Mouse (Mus musculus): Measurements from ENCODE around the gene Atoh8. TPM values are rescaled to one million over a fixed set of nuclear protein-coding genes. Genes with fewer than 3 reads are reported as not detected.

Atoh8 gene
- polyA plus RNA-seq, 1 experiment, result 34.4 TPM

DNA sequence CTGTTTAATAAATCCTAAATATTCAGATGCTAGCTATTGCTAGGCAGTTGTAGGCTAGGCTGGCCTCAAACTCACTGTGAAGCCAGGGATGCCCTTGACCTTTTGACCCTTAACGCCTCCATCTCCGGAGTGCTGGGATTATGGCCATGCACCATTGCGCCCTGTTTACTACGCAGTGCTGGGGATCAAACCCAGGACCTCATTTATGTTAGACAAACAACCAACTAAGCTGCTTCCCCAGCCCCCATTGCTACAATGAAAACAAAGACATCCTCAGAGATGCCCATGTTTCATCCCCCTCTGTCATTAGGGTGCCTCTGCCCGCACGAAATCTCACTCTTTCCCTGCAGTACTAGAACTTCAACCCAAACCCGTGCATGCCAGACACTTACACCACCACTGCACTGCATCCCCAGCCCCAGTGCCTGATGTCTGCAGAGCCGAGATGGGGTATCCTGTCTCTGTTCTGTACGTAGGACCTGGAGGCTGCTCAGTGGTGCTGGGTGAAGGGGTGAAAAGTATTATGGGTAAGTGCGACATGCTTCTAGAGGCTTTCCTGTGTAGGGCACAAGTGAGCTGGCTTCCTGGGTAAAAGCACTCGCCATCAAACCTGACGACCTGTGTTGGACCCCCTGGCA lies 26.4 kb upstream of the Atoh8 start:
- Histone ChIP-seq H3K4me3 (ENCODE audit: insufficient read depth, poor library complexity, severe bottlenecking) (no peak overlapping the region), H3K79me3 (ENCODE audit: low read depth) (no peaks in the 10 kb centered on the region), H3K36me3 (ENCODE audit: control insufficient read depth, insufficient read depth) (no peaks in the 10 kb centered on the region), H3K79me2 (ENCODE audit: control insufficient read depth, insufficient read depth) (no peaks in the 10 kb centered on the region), H3ac (ENCODE audit: control insufficient read depth, insufficient read length, low read depth) (no peak overlapping the region), H3K27me3 (ENCODE audit: control insufficient read depth, insufficient read depth, insufficient read length) (no peaks in the 10 kb centered on the region)
- TF ChIP-seq MYOD1 (IDR thresholded peaks at IDR 0.05; ENCODE audit: control insufficient read depth, insufficient read length, low read depth) (no peak), FOSL1 (IDR thresholded peaks at IDR 0.05; ENCODE audit: insufficient read depth, low read length, poor library complexity, severe bottlenecking) (no peak), CEBPB (IDR thresholded peaks at IDR 0.05; ENCODE audit: low read depth) (no peak), CTCF (IDR thresholded peaks at IDR 0.05; ENCODE audit: control insufficient read depth, insufficient read depth, insufficient read length) (no peak), USF1 (IDR thresholded peaks at IDR 0.05; ENCODE audit: low read depth) (no peak), MYOG (IDR thresholded peaks at IDR 0.05; ENCODE audit: control insufficient read depth, extremely low read depth, insufficient read length) (no peak)

DNA sequence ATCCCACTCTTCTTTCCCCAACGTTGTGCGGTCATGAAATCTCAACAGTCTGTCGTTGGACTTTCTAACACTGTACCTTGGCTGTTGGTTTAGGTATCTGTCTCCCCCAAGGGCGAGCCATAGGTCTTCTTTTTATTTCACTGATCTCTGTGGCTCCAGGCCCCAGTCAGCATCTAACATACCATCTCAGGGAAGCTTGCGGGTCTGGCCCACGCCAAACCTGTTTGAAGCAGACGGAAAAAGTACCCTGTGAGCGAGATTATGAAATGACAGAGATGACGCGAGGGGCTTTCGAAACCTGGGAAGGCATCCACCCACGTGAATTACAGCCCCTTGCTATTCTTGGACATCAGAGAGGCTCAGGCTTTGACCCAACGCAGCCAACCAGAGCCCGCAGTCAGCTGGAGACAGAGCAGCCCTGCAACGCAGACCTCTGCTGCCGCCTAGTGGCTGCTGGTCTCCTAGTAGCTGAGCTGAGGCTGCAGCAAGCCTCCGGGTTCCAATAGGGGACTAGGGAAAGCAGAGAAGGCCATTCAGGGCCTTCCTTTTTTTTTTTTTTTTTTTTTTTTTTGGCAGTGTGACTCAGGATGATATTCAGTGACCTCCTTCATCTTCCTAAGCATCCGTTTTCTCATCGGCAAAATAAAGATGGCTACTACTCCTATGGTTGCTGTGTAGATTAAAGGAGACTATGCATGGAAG lies 25.8 kb upstream of the Atoh8 start:
- Histone ChIP-seq H3K79me2 (ENCODE audit: control insufficient read depth, insufficient read depth) (no peaks in the 10 kb centered on the region), H3K4me3 (ENCODE audit: insufficient read depth, poor library complexity, severe bottlenecking) (no peak overlapping the region), H3ac (ENCODE audit: control insufficient read depth, insufficient read length, low read depth) (no peak overlapping the region), H3K27me3 (ENCODE audit: control insufficient read depth, insufficient read depth, insufficient read length) (no peaks in the 10 kb centered on the region), H3K79me3 (ENCODE audit: low read depth) (no peaks in the 10 kb centered on the region), H3K36me3 (ENCODE audit: control insufficient read depth, insufficient read depth) (no peaks in the 10 kb centered on the region)
- TF ChIP-seq FOSL1 (IDR thresholded peaks at IDR 0.05; ENCODE audit: insufficient read depth, low read length, poor library complexity, severe bottlenecking), result no peak
- TF ChIP-seq CTCF (IDR thresholded peaks at IDR 0.05; ENCODE audit: control insufficient read depth, insufficient read depth, insufficient read length), result peak; percentile 95

DNA sequence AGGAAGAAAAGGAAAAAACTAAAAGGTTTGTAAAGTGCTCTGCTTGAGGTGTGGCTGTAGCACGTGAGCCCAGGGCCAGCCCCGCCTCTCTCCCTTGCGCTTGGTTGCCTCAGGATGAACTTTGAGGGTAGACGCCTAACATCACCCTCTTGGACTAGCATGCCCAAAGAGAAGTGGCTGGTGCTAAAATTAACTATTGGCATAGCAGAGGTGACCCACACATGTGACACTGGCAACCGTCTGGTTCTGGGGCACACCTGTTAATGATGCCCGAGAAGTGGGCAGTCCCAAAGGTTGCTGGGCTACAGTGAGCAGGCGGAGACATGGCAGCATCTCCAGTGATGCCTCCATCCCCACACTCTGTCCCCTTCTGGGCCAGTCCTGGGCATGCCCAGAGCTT lies 24.1 kb upstream of the Atoh8 start:
- TF ChIP-seq MYOG (IDR thresholded peaks at IDR 0.05; ENCODE audit: control insufficient read depth, extremely low read depth, insufficient read length), result no peak
- TF ChIP-seq MYOD1 (IDR thresholded peaks at IDR 0.05; ENCODE audit: control insufficient read depth, insufficient read length, low read depth), result no peak
- TF ChIP-seq USF1 (IDR thresholded peaks at IDR 0.05; ENCODE audit: low read depth), result no peak
- no peak for TF ChIP-seq CEBPB (IDR thresholded peaks at IDR 0.05; ENCODE audit: low read depth)
- TF ChIP-seq FOSL1 (IDR thresholded peaks at IDR 0.05; ENCODE audit: insufficient read depth, low read length, poor library complexity, severe bottlenecking), result no peak
- TF ChIP-seq MAX (IDR thresholded peaks at IDR 0.05), result no peak
- no peak for TF ChIP-seq CTCF (IDR thresholded peaks at IDR 0.05; ENCODE audit: control insufficient read depth, insufficient read depth, insufficient read length)
- Histone ChIP-seq H3K36me3 (ENCODE audit: control insufficient read depth, insufficient read depth) (no peaks in the 10 kb centered on the region), H3ac (ENCODE audit: control insufficient read depth, insufficient read length, low read depth) (no peak overlapping the region), H3K4me3 (ENCODE audit: insufficient read depth, poor library complexity, severe bottlenecking) (no peak overlapping the region), H3K79me2 (ENCODE audit: control insufficient read depth, insufficient read depth) (no peaks in the 10 kb centered on the region), H3K27me3 (ENCODE audit: control insufficient read depth, insufficient read depth, insufficient read length) (no peaks in the 10 kb centered on the region), H3K79me3 (ENCODE audit: low read depth) (no peaks in the 10 kb centered on the region)

DNA sequence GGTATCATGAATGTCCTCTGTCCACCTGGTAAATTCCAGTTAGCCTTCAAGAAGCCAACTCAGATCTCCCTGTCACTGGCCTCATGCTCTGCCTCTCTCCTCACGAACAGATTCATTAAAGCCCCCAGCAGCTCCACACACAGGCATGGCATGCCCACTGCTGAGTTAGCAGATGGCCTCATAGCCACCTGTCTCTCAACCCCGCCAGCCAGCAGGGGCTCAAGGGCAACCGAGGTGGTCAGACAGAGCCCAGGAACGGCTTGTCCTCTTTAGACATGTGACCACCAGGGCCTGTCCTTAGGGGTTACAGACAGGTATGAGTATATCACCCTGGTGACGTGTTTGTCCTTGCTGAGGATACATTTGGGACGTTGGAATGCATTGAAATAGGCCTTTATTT lies 19.9 kb upstream of the Atoh8 start:
- Histone ChIP-seq H3K4me3 (ENCODE audit: insufficient read depth, poor library complexity, severe bottlenecking) (no peak overlapping the region), H3ac (ENCODE audit: control insufficient read depth, insufficient read length, low read depth) (no peak overlapping the region), H3K79me3 (ENCODE audit: low read depth) (no peaks in the 10 kb centered on the region), H3K27me3 (ENCODE audit: control insufficient read depth, insufficient read depth, insufficient read length) (no peaks in the 10 kb centered on the region), H3K79me2 (ENCODE audit: control insufficient read depth, insufficient read depth) (no peaks in the 10 kb centered on the region), H3K36me3 (ENCODE audit: control insufficient read depth, insufficient read depth) (no peaks in the 10 kb centered on the region)
- TF ChIP-seq FOSL1 (IDR thresholded peaks at IDR 0.05; ENCODE audit: insufficient read depth, low read length, poor library complexity, severe bottlenecking), result no peak
- no peak for TF ChIP-seq MAX (IDR thresholded peaks at IDR 0.05)
- no peak for TF ChIP-seq CTCF (IDR thresholded peaks at IDR 0.05; ENCODE audit: control insufficient read depth, insufficient read depth, insufficient read length)
- no peak for TF ChIP-seq MYOG (IDR thresholded peaks at IDR 0.05; ENCODE audit: control insufficient read depth, extremely low read depth, insufficient read length)
- TF ChIP-seq MYOD1 (IDR thresholded peaks at IDR 0.05; ENCODE audit: control insufficient read depth, insufficient read length, low read depth), result no peak
- no peak for TF ChIP-seq CEBPB (IDR thresholded peaks at IDR 0.05; ENCODE audit: low read depth)
- TF ChIP-seq USF1 (IDR thresholded peaks at IDR 0.05; ENCODE audit: low read depth), result no peak

DNA sequence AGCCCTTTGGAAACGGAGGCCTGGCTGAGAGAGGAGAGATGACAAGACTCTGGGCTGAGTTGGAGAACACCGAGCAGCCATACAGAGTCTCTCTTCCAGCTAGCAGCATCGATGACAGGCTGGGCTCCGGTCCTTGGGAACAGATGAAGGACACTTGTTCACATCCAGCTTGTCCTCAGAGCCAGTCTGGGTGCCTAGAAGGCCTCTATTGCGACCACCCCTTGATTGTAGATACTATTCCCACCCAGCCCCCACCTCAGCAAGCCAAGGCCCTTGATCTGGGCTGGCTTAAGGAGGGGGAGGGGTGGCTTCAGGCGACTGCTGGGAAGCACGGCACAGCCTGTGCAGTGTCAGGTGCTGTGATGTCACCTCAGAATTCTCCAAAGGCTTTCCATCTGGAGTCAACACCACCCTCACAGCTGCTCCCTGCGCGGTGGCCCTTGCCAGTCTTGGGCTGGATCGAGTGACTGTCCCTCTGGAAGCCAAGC lies 19.3 kb upstream of the Atoh8 start:
- H3K79me2 ChIP-seq (ENCODE audit: control insufficient read depth, insufficient read depth), result no peaks in the 10 kb centered on the region
- no peak for TF ChIP-seq MAX (IDR thresholded peaks at IDR 0.05)
- TF ChIP-seq FOSL1 (IDR thresholded peaks at IDR 0.05; ENCODE audit: insufficient read depth, low read length, poor library complexity, severe bottlenecking), result no peak
- TF ChIP-seq MYOD1 (IDR thresholded peaks at IDR 0.05; ENCODE audit: control insufficient read depth, insufficient read length, low read depth), result no peak
- TF ChIP-seq MYOG (IDR thresholded peaks at IDR 0.05; ENCODE audit: control insufficient read depth, extremely low read depth, insufficient read length), result no peak
- TF ChIP-seq USF1 (IDR thresholded peaks at IDR 0.05; ENCODE audit: low read depth), result no peak
- no peak for TF ChIP-seq CTCF (IDR thresholded peaks at IDR 0.05; ENCODE audit: control insufficient read depth, insufficient read depth, insufficient read length)
- no peak for TF ChIP-seq CEBPB (IDR thresholded peaks at IDR 0.05; ENCODE audit: low read depth)
- no peak overlapping the region for H3K4me3 ChIP-seq (ENCODE audit: insufficient read depth, poor library complexity, severe bottlenecking)
- no peak overlapping the region for H3ac ChIP-seq (ENCODE audit: control insufficient read depth, insufficient read length, low read depth)
- no peaks in the 10 kb centered on the region for H3K79me3 ChIP-seq (ENCODE audit: low read depth)
- H3K27me3 ChIP-seq (ENCODE audit: control insufficient read depth, insufficient read depth, insufficient read length), result no peaks in the 10 kb centered on the region
- no peaks in the 10 kb centered on the region for H3K36me3 ChIP-seq (ENCODE audit: control insufficient read depth, insufficient read depth)
